ENCODE assay signal across 10 mouse cellular contexts in the genomic region with DNA sequence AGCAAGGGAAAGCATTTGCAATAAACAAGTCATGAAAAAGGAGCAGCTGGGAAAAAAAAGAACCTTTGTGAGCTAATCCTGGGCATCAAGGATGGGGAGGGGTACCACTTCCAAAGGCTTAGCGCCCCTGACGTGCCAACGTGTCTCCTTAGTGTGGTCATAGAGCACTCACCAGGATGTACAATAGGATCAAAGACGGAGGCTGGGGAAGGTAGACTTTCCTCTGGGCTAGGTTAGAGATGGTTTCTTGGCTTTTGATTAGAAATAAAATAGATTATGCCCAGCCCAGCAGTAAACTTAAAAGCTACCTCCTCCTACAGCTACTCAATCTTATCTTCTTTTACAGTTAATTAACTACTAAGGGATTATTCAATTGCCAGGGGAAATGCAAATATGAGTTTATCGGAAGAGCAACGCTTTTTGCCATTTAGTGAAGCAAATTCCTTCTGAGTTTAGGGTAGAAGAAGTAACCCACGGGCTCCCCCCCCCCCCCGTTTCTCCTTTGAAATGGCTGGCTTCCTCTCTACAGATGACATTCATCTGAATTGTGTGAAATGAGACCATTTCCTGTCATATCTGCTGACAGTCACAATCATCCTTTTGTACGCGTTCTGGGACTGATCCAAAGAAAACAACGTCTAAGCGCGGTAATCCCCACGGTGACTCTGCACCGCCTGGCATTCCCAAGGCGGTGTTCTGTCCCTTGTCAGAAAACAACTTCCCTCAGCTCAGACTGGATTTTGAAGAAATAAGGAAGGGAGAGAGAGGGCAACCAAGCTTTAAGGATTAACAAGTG.
DNase-seq lines count a peak whose midpoint lies in the region; ATAC-seq and TF ChIP-seq lines count a peak whose summit lies in the region.
"Had no signal": no experiment of that assay in that cellular context is flagged by ENCODE, and none has a peak within 500 bp of the region (broad histone marks: within the 10 kb centered on the region; RNA-seq: fewer than 3 reads in every experiment).

No protein-coding gene starts in this region.

- H3K4me3 ChIP-seq in left cerebral cortex, adult 2 months, result no peak overlapping the region
- H3K4me3 ChIP-seq in embryonic facial prominence, embryonic 15.5 days (replicated peaks), result no peak overlapping the region
- no peak overlapping the region for H3K4me3 ChIP-seq in hindbrain, embryonic 16.5 days (ENCODE audit: low read length)
- H3K4me3 ChIP-seq in midbrain, embryonic 14.5 days (replicated peaks; ENCODE audit: low read depth, low read length), result no peak overlapping the region
- H3K4me3 ChIP-seq: erythroblast, embryonic 14.5 days had no signal

- peak; percentile 77 for ATAC-seq in embryonic facial prominence, embryonic 15.5 days (ENCODE audit: insufficient number of reproducible peaks, low FRiP score, low TSS enrichment, low read depth)
- ATAC-seq in hindbrain, embryonic 16.5 days, result peak; percentile 41; the same call in 1 of the 2 replicates
- peak; percentile 69 for ATAC-seq in midbrain, embryonic 14.5 days (ENCODE audit: low FRiP score, low TSS enrichment)

- no peak overlapping the region for H3K4me2 ChIP-seq in embryonic facial prominence, embryonic 15.5 days (replicated peaks)
- no peak overlapping the region for H3K4me2 ChIP-seq in hindbrain, embryonic 16.5 days (ENCODE audit: low read length)
- 0 out of 2 replicates have a peak overlapping the region, but pooled peaks have one; percentile 5 for H3K4me2 ChIP-seq in midbrain, embryonic 14.5 days (ENCODE audit: low read length)

- peaks cover 28% of the 10 kb centered on the region for H3K36me3 ChIP-seq in embryonic facial prominence, embryonic 15.5 days
- peaks cover 8% of the 10 kb centered on the region; the same call in 1 of the 2 replicates for H3K36me3 ChIP-seq in hindbrain, embryonic 16.5 days (ENCODE audit: control insufficient read depth, insufficient read depth, low read length)
- peaks cover 43% of the 10 kb centered on the region for H3K36me3 ChIP-seq in midbrain, embryonic 14.5 days (ENCODE audit: control insufficient read depth, insufficient read depth, low read length)

- no peak for DNase-seq in left cerebral cortex, adult 2 months (ENCODE audit: extremely low spot score in 1 of 2, low spot score in 2 of 2)
- no peak for DNase-seq in left cerebral cortex, postnatal 36 days (ENCODE audit: low spot score in 2 of 2)
- peak; percentile 68 for DNase-seq in midbrain, embryonic 14.5 days
- no peak for DNase-seq in urinary bladder, postnatal 4 days (ENCODE audit: low spot score in 2 of 2)
- DNase-seq in right cerebral cortex, postnatal 25 days, result no peak
- DNase-seq in adipocyte (ENCODE audit: low spot score), result no peak

- no peaks in the 10 kb centered on the region for H3K9me3 ChIP-seq in embryonic facial prominence, embryonic 15.5 days (replicated peaks)
- no peaks in the 10 kb centered on the region for H3K9me3 ChIP-seq in hindbrain, embryonic 16.5 days (ENCODE audit: control insufficient read depth, low read length)
- no peaks in the 10 kb centered on the region for H3K9me3 ChIP-seq in midbrain, embryonic 14.5 days (ENCODE audit: control insufficient read depth, low read length)

- no peaks in the 10 kb centered on the region for H3K27me3 ChIP-seq in embryonic facial prominence, embryonic 15.5 days
- no peaks in the 10 kb centered on the region for H3K27me3 ChIP-seq in hindbrain, embryonic 16.5 days (replicated peaks; ENCODE audit: control insufficient read depth, insufficient read depth, low read length)
- no peaks in the 10 kb centered on the region for H3K27me3 ChIP-seq in midbrain, embryonic 14.5 days (ENCODE audit: control insufficient read depth, insufficient read depth, low read length)

- no peak for TF ChIP-seq CTCF in left cerebral cortex, adult 2 months (IDR thresholded peaks at IDR 0.05)

- intact Hi-C loops in left cerebral cortex, adult 2 months (cut with DNase I), result loop anchor here (5.0 kb wide), 1 partner anchor 201 kb away; the partner anchor contains the start of gene App
- intact Hi-C loops in left cerebral cortex, postnatal 36 days (cut with DNase I), result no loop called here

- 0 out of 2 replicates have a peak, but pooled peaks cover 3% of the 10 kb centered on the region for H3K4me1 ChIP-seq in embryonic facial prominence, embryonic 15.5 days
- no peaks in the 10 kb centered on the region; the same call in 1 of the 2 replicates for H3K4me1 ChIP-seq in hindbrain, embryonic 16.5 days (ENCODE audit: control insufficient read depth, insufficient read depth, low read depth, low read length)
- H3K4me1 ChIP-seq in midbrain, embryonic 14.5 days (ENCODE audit: control insufficient read depth, insufficient read depth, low read length), result peaks cover 16% of the 10 kb centered on the region

- no peak overlapping the region for H3K9ac ChIP-seq in embryonic facial prominence, embryonic 15.5 days
- H3K9ac ChIP-seq in hindbrain, embryonic 16.5 days (ENCODE audit: low read depth, low read length), result no peak overlapping the region
- no peak overlapping the region for H3K9ac ChIP-seq in midbrain, embryonic 14.5 days (replicated peaks; ENCODE audit: low read length)
- H3K9ac ChIP-seq: liver, embryonic 14.5 days had no signal

- WGBS in embryonic facial prominence, embryonic 15.5 days, result 46% methylated on average over 16 of the region's 16 CpGs
- 55% methylated on average over 16 of the region's 16 CpGs for WGBS in hindbrain, embryonic 16.5 days
- WGBS in midbrain, embryonic 14.5 days, result 37% methylated on average over 16 of the region's 16 CpGs

- peak overlapping the region; percentile 73 for H3K27ac ChIP-seq in left cerebral cortex, adult 2 months
- peak overlapping the region; percentile 34; the same call in 1 of the 2 replicates for H3K27ac ChIP-seq in embryonic facial prominence, embryonic 15.5 days (replicated peaks)
- no peak overlapping the region for H3K27ac ChIP-seq in hindbrain, embryonic 16.5 days (ENCODE audit: low read depth, low read length)
- H3K27ac ChIP-seq in midbrain, embryonic 14.5 days (replicated peaks; ENCODE audit: low read depth, low read length), result peak overlapping the region; percentile 73
- H3K27ac ChIP-seq: liver, embryonic 14.5 days had no signal
